Mouse (Mus musculus): ENCODE results near the gene Foxn3. TPM values are rescaled to one million over a fixed set of nuclear protein-coding genes. Genes with fewer than 3 reads are reported as not detected.

Gene Foxn3
- polyA plus RNA-seq, 1 experiment from 2014 or later: 75.5 TPM

DNA sequence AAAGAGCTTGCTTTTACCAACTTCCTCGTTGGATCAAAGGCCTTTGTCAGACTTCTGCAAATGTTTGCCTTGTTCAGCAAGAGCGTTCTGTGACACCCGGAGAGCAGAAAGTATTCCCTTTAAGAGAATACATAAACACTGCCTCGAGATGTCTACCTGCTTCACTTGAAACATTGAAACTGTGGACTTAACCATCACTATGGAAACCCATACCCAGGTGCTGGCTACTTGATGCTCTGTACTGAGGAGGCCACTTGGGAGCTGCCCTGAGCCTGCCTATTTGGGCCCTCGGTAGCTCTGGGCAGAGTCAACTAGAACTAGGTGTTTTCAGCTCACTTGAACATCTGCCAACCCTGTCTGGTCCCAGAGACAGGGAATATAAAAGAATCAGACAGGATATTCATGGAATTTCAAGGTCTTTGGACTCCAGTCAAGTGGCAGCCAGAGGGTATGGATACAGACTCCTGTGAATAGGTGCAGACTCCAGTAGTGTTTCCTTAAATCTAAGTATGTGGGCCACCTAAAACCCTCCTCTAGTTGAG lies 323.1 kb downstream of the Foxn3 start:
- 77% methylated on average over 5 of the region's 5 CpGs for WGBS (ENCODE audit: insufficient replicate concordance)
- no peaks in the 10 kb centered on the region for H3K27me3 ChIP-seq (ENCODE audit: control insufficient read depth, insufficient read depth, low read length)
- H3K4me1 ChIP-seq (ENCODE audit: control insufficient read depth, insufficient read depth, low read length): 0 out of 2 replicates have a peak, but pooled peaks cover 6% of the 10 kb centered on the region
- no peak overlapping the region for H3K4me3 ChIP-seq (ENCODE audit: low read depth, low read length)
- no peak overlapping the region for H3K4me2 ChIP-seq
- H3K36me3 ChIP-seq (ENCODE audit: control insufficient read depth, insufficient read depth, low read length): 0 out of 2 replicates have a peak, but pooled peaks cover under 1% of the 10 kb centered on the region
- H3K9me3 ChIP-seq (replicated peaks; ENCODE audit: control insufficient read depth, low read length): no peaks in the 10 kb centered on the region
- ATAC-seq (replicated peaks; ENCODE audit: insufficient number of reproducible peaks, low FRiP score, low TSS enrichment): no peak
- no peak overlapping the region for H3K9ac ChIP-seq (ENCODE audit: low read depth, low read length)
- no peak overlapping the region for H3K27ac ChIP-seq (ENCODE audit: low read depth, low read length)

DNA sequence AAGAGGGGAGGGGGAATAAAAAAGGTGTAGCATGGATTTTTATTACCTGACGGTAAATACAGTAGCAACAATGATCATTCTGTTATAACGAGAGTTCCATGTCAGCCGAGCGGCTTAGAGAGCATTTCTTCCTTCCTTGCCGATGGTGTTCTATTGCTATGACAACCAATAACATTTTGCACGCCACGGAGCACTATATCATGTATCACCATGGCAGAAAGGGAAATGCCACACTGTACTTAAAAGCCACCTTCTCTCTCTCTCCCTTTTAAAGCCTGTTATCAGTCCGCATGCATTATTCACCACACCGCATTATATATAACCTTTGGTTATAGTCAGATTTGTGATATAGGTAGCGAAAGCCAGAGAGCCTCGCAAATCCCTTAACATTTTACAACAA lies 323.6 kb downstream of the Foxn3 start:
- H3K27me3 ChIP-seq (ENCODE audit: control insufficient read depth, insufficient read depth, low read length): no peaks in the 10 kb centered on the region
- WGBS (ENCODE audit: insufficient replicate concordance): 89% methylated on average over 11 of the region's 11 CpGs
- no peak overlapping the region for H3K4me3 ChIP-seq (ENCODE audit: low read depth, low read length)
- H3K9ac ChIP-seq (ENCODE audit: low read depth, low read length): no peak overlapping the region
- no peak for ATAC-seq (replicated peaks; ENCODE audit: insufficient number of reproducible peaks, low FRiP score, low TSS enrichment)
- peaks cover 7% of the 10 kb centered on the region; the same call in 1 of the 2 replicates for H3K4me1 ChIP-seq (ENCODE audit: control insufficient read depth, insufficient read depth, low read length)
- H3K36me3 ChIP-seq (ENCODE audit: control insufficient read depth, insufficient read depth, low read length): 0 out of 2 replicates have a peak, but pooled peaks cover 2% of the 10 kb centered on the region
- no peaks in the 10 kb centered on the region for H3K9me3 ChIP-seq (replicated peaks; ENCODE audit: control insufficient read depth, low read length)
- no peak overlapping the region for H3K4me2 ChIP-seq
- no peak overlapping the region for H3K27ac ChIP-seq (ENCODE audit: low read depth, low read length)

DNA sequence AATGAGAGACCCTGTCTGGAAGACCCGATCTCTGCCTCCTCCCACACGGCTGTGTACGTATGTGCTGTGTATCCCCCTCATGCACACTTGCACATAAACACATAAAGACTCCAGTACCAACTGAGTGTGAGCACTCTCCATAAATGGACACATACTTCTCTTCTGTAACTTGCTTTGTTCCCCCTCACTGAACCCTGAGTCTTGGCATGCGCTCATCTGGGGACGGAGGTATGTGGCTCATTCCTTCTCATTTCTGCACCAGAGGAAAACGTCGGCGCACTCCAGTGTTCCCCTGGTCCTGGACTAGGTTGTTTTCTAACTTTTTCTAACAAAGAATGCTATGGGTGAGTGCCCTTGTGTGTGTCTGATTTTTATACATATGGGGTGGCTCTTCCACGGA lies 325.9 kb downstream of the Foxn3 start:
- Histone ChIP-seq H3K4me3 (ENCODE audit: low read depth, low read length) (no peak overlapping the region), H3K4me2 (no peak overlapping the region), H3K27ac (ENCODE audit: low read depth, low read length) (no peak overlapping the region), H3K27me3 (ENCODE audit: control insufficient read depth, insufficient read depth, low read length) (no peaks in the 10 kb centered on the region), H3K4me1 (ENCODE audit: control insufficient read depth, insufficient read depth, low read length) (peaks cover 21% of the 10 kb centered on the region), H3K9me3 (replicated peaks; ENCODE audit: control insufficient read depth, low read length) (no peaks in the 10 kb centered on the region), H3K9ac (ENCODE audit: low read depth, low read length) (no peak overlapping the region), H3K36me3 (ENCODE audit: control insufficient read depth, insufficient read depth, low read length) (0 out of 2 replicates have a peak, but pooled peaks cover 2% of the 10 kb centered on the region)
- WGBS (ENCODE audit: insufficient replicate concordance): 85% methylated on average over 9 of the region's 9 CpGs
- no peak for ATAC-seq (replicated peaks; ENCODE audit: insufficient number of reproducible peaks, low FRiP score, low TSS enrichment)

DNA sequence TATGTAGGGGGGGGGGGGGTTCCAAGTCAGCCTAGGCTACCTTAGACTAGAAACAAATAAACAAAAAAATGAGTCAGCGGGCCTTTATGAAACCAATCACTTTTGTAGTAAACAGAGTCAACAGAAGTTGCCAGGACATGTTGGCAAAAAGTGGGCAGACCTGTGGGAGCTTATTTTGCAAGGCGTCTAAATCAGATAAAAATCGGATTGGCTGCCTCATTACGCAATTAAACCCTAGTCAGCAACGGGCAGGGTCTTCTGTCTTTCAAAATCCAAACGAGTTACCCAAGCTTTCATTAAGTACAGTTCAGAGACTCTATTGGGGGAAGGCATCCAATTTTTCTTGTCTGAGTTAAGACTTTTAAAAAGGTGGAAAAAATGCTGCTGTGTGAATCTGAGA lies 329.0 kb downstream of the Foxn3 start:
- no peaks in the 10 kb centered on the region for H3K9me3 ChIP-seq (replicated peaks; ENCODE audit: control insufficient read depth, low read length)
- 71% methylated on average over 6 of the region's 6 CpGs for WGBS (ENCODE audit: insufficient replicate concordance)
- ATAC-seq (replicated peaks; ENCODE audit: insufficient number of reproducible peaks, low FRiP score, low TSS enrichment): no peak
- H3K4me2 ChIP-seq: no peak overlapping the region
- no peak overlapping the region for H3K9ac ChIP-seq (ENCODE audit: low read depth, low read length)
- peaks cover 15% of the 10 kb centered on the region for H3K4me1 ChIP-seq (ENCODE audit: control insufficient read depth, insufficient read depth, low read length)
- H3K36me3 ChIP-seq (ENCODE audit: control insufficient read depth, insufficient read depth, low read length): 0 out of 2 replicates have a peak, but pooled peaks cover 2% of the 10 kb centered on the region
- no peak overlapping the region for H3K4me3 ChIP-seq (ENCODE audit: low read depth, low read length)
- H3K27ac ChIP-seq (ENCODE audit: low read depth, low read length): no peak overlapping the region
- no peaks in the 10 kb centered on the region for H3K27me3 ChIP-seq (ENCODE audit: control insufficient read depth, insufficient read depth, low read length)

DNA sequence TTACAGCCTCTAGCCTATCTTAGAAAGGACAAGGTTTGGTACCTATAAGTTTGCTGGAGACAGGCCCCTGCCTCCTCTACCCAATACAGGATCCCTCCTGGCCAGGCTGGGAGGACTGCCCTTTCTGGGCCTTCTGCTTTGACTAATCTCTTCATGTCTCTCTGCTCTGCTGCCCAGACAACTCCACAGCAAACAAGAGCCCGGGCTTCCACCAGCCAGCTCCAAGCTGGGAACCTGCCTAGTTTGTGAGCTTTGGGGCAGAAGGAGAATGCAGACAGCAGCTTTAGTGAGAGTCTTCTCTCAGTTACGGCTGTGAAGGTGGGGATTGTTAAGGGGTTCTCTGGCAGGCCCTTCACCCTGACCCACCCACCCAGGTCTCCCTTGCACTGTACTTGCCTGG lies 330.0 kb downstream of the Foxn3 start:
- Histone ChIP-seq H3K4me1 (ENCODE audit: control insufficient read depth, insufficient read depth, low read length) (peaks cover 15% of the 10 kb centered on the region), H3K4me3 (ENCODE audit: low read depth, low read length) (no peak overlapping the region), H3K4me2 (no peak overlapping the region), H3K27ac (ENCODE audit: low read depth, low read length) (peak overlapping the region; percentile 35; the same call in 1 of the 2 replicates), H3K9ac (ENCODE audit: low read depth, low read length) (no peak overlapping the region), H3K36me3 (ENCODE audit: control insufficient read depth, insufficient read depth, low read length) (0 out of 2 replicates have a peak, but pooled peaks cover 2% of the 10 kb centered on the region), H3K27me3 (ENCODE audit: control insufficient read depth, insufficient read depth, low read length) (no peaks in the 10 kb centered on the region), H3K9me3 (replicated peaks; ENCODE audit: control insufficient read depth, low read length) (no peaks in the 10 kb centered on the region)
- ATAC-seq (replicated peaks; ENCODE audit: insufficient number of reproducible peaks, low FRiP score, low TSS enrichment): no peak
- WGBS (ENCODE audit: insufficient replicate concordance): 47% methylated on average over 2 of the region's 2 CpGs

DNA sequence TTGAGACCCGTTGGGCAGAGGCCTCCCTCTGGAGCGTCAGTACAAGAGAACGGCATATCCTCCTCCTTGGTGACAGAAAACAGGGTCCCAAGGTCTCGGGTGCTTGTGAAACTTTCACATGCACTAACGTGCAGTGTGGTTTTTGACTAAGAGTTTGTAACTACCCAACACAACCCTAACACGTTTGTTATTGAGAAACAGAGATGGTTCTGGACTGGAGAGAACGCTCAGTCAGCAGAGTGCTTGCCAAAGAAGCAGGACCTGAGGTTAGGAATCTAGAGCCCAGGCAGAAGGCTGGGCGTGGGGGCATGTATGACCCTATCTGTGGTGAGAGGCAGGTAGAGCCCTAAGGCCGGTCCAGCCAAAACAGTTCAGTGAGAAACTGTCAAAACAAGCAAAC lies 330.9 kb downstream of the Foxn3 start:
- Histone ChIP-seq H3K9me3 (replicated peaks; ENCODE audit: control insufficient read depth, low read length) (no peaks in the 10 kb centered on the region), H3K4me3 (ENCODE audit: low read depth, low read length) (no peak overlapping the region), H3K36me3 (ENCODE audit: control insufficient read depth, insufficient read depth, low read length) (0 out of 2 replicates have a peak, but pooled peaks cover 2% of the 10 kb centered on the region), H3K27ac (ENCODE audit: low read depth, low read length) (no peak overlapping the region), H3K4me2 (no peak overlapping the region), H3K27me3 (ENCODE audit: control insufficient read depth, insufficient read depth, low read length) (no peaks in the 10 kb centered on the region), H3K9ac (ENCODE audit: low read depth, low read length) (no peak overlapping the region), H3K4me1 (ENCODE audit: control insufficient read depth, insufficient read depth, low read length) (peaks cover 15% of the 10 kb centered on the region)
- WGBS (ENCODE audit: insufficient replicate concordance): 81% methylated on average over 9 of the region's 9 CpGs
- ATAC-seq (replicated peaks; ENCODE audit: insufficient number of reproducible peaks, low FRiP score, low TSS enrichment): no peak

DNA sequence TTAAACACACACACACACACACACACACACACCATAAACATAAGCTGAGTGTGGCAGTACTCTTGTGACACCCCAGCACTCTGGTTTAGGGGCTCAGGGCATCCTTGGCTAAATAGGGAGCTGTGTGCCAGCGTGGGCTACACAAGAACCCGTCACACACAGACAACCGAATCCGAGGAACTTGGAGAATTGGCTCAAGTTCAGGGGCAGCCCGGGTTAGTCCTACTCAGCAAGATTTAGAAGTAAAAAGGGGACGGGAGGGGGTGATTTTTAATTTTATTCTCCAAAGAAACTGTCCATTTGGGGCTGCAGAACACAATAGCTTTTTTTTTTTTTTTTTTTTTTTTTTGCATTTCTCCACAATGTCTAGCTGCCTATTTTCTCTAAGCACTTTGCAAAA lies 332.1 kb downstream of the Foxn3 start:
- 78% methylated on average over 6 of the region's 6 CpGs for WGBS (ENCODE audit: insufficient replicate concordance)
- H3K36me3 ChIP-seq (ENCODE audit: control insufficient read depth, insufficient read depth, low read length): 0 out of 2 replicates have a peak, but pooled peaks cover 2% of the 10 kb centered on the region
- H3K27me3 ChIP-seq (ENCODE audit: control insufficient read depth, insufficient read depth, low read length): no peaks in the 10 kb centered on the region
- ATAC-seq (replicated peaks; ENCODE audit: insufficient number of reproducible peaks, low FRiP score, low TSS enrichment): no peak
- H3K4me3 ChIP-seq (ENCODE audit: low read depth, low read length): no peak overlapping the region
- H3K9ac ChIP-seq (ENCODE audit: low read depth, low read length): no peak overlapping the region
- no peak overlapping the region for H3K4me2 ChIP-seq
- H3K4me1 ChIP-seq (ENCODE audit: control insufficient read depth, insufficient read depth, low read length): peaks cover 22% of the 10 kb centered on the region
- H3K27ac ChIP-seq (ENCODE audit: low read depth, low read length): no peak overlapping the region
- no peaks in the 10 kb centered on the region for H3K9me3 ChIP-seq (replicated peaks; ENCODE audit: control insufficient read depth, low read length)

DNA sequence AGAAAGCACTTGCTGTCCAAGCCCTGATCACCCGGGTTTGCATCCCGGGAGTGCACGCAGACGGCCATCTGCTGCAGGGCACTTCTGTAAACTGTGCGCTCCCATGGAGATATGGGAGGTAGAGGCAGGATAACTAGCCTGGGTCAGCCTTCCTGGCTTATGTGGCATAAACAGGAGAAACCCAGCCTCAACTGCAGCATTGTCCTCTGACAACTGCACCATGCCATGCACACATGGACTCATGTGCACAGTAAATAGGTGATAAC lies 332.7 kb downstream of the Foxn3 start:
- H3K4me1 ChIP-seq (ENCODE audit: control insufficient read depth, insufficient read depth, low read length): peaks cover 22% of the 10 kb centered on the region
- no peak overlapping the region for H3K4me3 ChIP-seq (ENCODE audit: low read depth, low read length)
- H3K36me3 ChIP-seq (ENCODE audit: control insufficient read depth, insufficient read depth, low read length): 0 out of 2 replicates have a peak, but pooled peaks cover 2% of the 10 kb centered on the region
- no peaks in the 10 kb centered on the region for H3K27me3 ChIP-seq (ENCODE audit: control insufficient read depth, insufficient read depth, low read length)
- no peak overlapping the region for H3K9ac ChIP-seq (ENCODE audit: low read depth, low read length)
- ATAC-seq (replicated peaks; ENCODE audit: insufficient number of reproducible peaks, low FRiP score, low TSS enrichment): no peak
- no peak overlapping the region for H3K27ac ChIP-seq (ENCODE audit: low read depth, low read length)
- H3K4me2 ChIP-seq: no peak overlapping the region
- 66% methylated on average over 5 of the region's 5 CpGs for WGBS (ENCODE audit: insufficient replicate concordance)
- H3K9me3 ChIP-seq (replicated peaks; ENCODE audit: control insufficient read depth, low read length): no peaks in the 10 kb centered on the region
